Mouse (Mus musculus) embryonic facial prominence, embryonic 14.5 days (tissue): ENCODE measurements around the gene Rad9a. TPM values are rescaled to one million over a fixed set of nuclear protein-coding genes. Genes with fewer than 3 reads are reported as not detected.

Experiments
- ATAC-seq: fragments of 200-750 bp; cut with Nextera tagmentation; 2 replicates; pipeline ENCODE4 v1.8.0; 2017; ENCODE audit warnings: low read depth, moderate number of reproducible peaks, moderate TSS enrichment
- DNase-seq: peaks from one replicate; pipeline ENCODE4 v3.0.0-alpha.2; 2015; ENCODE audit warnings: low spot score
- H3K27ac ChIP-seq: fragments of 300-500 bp; sonication (generic); replicated peaks from 2 replicates; pipeline ENCODE4 v1.5.1; 2014; ENCODE audit warnings: low read depth, mild to moderate bottlenecking, low read length, moderate library complexity
- H3K27me3 ChIP-seq: fragments of 300-500 bp; sonication (generic); replicated peaks from 2 replicates; pipeline ENCODE4 v1.6.1; 2014; ENCODE audit warnings: low read length; ENCODE audit not compliant: control insufficient read depth, insufficient read depth
- H3K36me3 ChIP-seq: fragments of 300-500 bp; sonication (generic); 2 replicates; pipeline ENCODE4 v1.6.1; 2014; ENCODE audit warnings: low read length, mixed read lengths; ENCODE audit not compliant: control insufficient read depth, insufficient read depth
- H3K4me1 ChIP-seq: fragments of 300-500 bp; sonication (generic); 2 replicates; pipeline ENCODE4 v1.6.1; 2014; ENCODE audit warnings: antibody characterized with exemption, low read length; ENCODE audit not compliant: control insufficient read depth, insufficient read depth
- H3K4me2 ChIP-seq: fragments of 300-500 bp; sonication (generic); 2 replicates; pipeline ENCODE4 v1.6.1; 2014; ENCODE audit warnings: low read depth, mild to moderate bottlenecking, low read length, moderate library complexity, mixed read lengths
- H3K4me3 ChIP-seq: fragments of 300-500 bp; sonication (generic); 2 replicates; pipeline ENCODE4 v1.5.1; 2014; ENCODE audit warnings: low read depth, mild to moderate bottlenecking, low read length
- H3K9ac ChIP-seq: fragments of 300-500 bp; sonication (generic); 2 replicates; pipeline ENCODE4 v1.6.1; 2014; ENCODE audit warnings: low read depth, mild to moderate bottlenecking, low read length, moderate library complexity, mixed read lengths
- H3K9me3 ChIP-seq: fragments of 300-500 bp; sonication (generic); 2 replicates; pipeline ENCODE4 v1.6.1; 2016; ENCODE audit warnings: low read length; ENCODE audit not compliant: control insufficient read depth
- WGBS: fragments of 180-500 bp; shearing (Covaris S2); extraction: QIAGEN DNeasy Blood & Tissue Kit; methylation state at CpG from one replicate; pipeline ENCODE4 v1.1.7; 2014; 5-methylcytosine and 5-hydroxymethylcytosine counted together
- polyA plus RNA-seq: library from polyadenylated mRNA; unstranded; fragments of >200 nt; fragmentation: Nextera tagmentation; extraction: Ambion mirVana; gene quantifications from 2 replicates; pipeline ENCODE4 v1.2.1, GENCODE M21; 2014

Rad9a gene
- polyA plus RNA-seq, 1 experiment from 2014 or later = 28.9 TPM

DNA sequence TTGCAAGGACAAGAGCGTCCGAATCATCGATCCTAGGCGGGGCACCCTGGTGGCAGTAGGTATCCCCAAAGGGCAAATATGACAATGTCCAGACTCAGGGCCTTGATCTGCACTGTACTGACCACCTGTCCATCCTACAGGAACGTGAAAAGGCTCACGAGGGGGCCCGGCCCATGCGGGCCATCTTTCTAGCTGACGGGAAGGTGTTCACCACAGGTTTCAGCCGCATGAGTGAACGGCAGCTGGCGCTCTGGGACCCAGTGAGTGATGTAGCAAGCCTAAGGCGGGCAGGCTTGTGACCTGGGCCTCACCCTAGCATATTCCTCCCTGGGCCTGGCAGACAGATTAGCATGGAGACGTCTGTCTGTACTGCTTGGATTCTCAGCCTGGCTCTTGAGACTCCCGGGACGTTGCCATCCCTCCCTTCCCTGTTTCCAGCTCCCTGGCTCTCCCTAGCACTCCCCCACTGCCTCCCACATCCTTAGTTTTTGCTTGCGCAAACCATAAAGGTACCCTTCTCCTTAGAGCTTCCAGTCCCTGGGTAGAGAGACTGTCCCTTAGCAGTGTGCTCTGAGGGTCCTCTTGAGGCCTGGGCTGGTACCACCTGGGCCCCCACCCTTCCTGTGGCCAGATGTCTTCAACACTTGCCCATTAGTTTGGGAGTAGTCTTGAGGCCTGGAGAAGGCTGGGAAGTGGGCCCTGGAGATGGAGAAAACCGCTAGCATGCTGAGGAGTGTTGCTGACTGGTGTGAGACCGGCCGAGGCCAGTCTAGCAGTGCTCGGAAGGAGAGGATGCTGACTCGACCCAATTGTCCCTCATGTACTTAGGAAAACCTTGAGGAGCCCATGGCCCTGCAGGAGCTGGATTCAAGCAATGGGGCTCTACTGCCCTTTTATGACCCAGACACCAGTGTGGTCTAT is 50.6 kb downstream of the Rad9a start:
- DNase-seq (no peak), ATAC-seq (no peak)
- no peak overlapping the region for H3K27ac ChIP-seq
- no peak overlapping the region for H3K4me2 ChIP-seq
- H3K9me3 ChIP-seq = no peaks in the 10 kb centered on the region
- WGBS = 86% methylated on average over 22 of the region's 22 CpGs
- no peak overlapping the region for H3K9ac ChIP-seq
- H3K4me1 ChIP-seq = peaks cover 11% of the 10 kb centered on the region; the same call in 1 of the 2 replicates
- no peak overlapping the region for H3K4me3 ChIP-seq
- no peaks in the 10 kb centered on the region for H3K27me3 ChIP-seq
- H3K36me3 ChIP-seq = peaks cover 40% of the 10 kb centered on the region

DNA sequence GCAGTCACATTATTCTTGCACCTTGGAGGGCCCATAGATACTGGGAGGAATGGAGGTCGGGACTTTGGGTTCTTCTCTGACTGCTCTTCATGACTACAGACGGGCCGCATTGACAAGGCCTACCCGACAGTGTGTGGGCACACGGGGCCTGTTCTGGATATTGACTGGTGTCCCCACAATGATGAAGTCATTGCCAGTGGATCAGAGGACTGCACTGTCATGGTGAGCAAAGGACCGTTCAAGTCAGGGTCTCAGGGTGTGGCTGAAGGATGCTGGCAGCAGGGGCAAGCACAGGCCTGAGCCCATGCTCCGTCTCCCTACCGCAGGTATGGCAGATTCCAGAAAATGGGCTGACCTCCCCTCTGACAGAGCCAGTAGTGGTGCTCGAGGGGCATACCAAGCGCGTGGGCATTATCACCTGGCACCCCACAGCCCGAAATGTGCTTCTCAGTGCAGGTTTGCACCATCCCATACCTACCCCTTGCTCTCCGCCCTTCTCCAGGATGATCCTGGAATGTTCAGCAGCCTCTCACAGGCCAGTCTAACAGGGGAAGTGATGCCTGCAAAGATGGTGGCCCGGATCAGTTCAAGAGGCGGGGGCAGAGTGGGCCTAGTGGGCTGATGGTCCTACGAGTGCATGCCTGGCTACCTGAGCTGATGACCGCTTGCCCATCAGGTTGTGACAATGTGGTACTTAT is 51.5 kb downstream of the Rad9a start:
- H3K9ac ChIP-seq = peak overlapping the region; percentile 90; the same call in 1 of the 2 replicates
- no peak overlapping the region for H3K27ac ChIP-seq
- no peak overlapping the region for H3K4me2 ChIP-seq
- ATAC-seq (no peak), DNase-seq (no peak)
- peaks cover 11% of the 10 kb centered on the region; the same call in 1 of the 2 replicates for H3K4me1 ChIP-seq
- no peak overlapping the region for H3K4me3 ChIP-seq
- WGBS = 93% methylated on average over 16 of the region's 17 CpGs
- no peaks in the 10 kb centered on the region for H3K27me3 ChIP-seq
- peaks cover 39% of the 10 kb centered on the region for H3K36me3 ChIP-seq
- no peaks in the 10 kb centered on the region for H3K9me3 ChIP-seq

DNA sequence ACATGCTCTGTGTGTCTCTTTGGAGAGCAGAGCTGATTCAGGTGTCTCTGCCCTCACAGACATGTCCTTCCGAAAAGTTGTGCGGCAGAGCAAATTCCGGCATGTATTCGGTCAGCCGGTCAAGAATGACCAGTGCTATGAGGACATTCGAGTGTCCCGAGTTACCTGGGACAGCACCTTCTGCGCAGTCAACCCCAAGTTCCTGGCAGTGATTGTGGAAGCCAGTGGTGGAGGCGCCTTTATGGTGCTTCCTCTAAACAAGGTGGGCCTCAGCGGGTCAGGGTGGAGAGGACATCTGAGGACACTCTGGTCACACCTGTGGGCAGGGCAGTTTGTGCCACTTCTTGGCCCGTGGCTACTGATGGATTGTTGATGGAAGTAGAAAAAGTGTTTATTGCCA is 52.2 kb downstream of the Rad9a start:
- peaks cover 39% of the 10 kb centered on the region for H3K36me3 ChIP-seq
- ATAC-seq = no peak
- no peaks in the 10 kb centered on the region for H3K9me3 ChIP-seq
- no peak for DNase-seq
- peaks cover 11% of the 10 kb centered on the region; the same call in 1 of the 2 replicates for H3K4me1 ChIP-seq
- H3K27me3 ChIP-seq = no peaks in the 10 kb centered on the region
- H3K4me3 ChIP-seq = peak overlapping the region; percentile 87
- peak overlapping the region; percentile 75 for H3K4me2 ChIP-seq
- WGBS = 86% methylated on average over 11 of the region's 11 CpGs
- peak overlapping the region; percentile 90 for H3K9ac ChIP-seq
- H3K27ac ChIP-seq = no peak overlapping the region

DNA sequence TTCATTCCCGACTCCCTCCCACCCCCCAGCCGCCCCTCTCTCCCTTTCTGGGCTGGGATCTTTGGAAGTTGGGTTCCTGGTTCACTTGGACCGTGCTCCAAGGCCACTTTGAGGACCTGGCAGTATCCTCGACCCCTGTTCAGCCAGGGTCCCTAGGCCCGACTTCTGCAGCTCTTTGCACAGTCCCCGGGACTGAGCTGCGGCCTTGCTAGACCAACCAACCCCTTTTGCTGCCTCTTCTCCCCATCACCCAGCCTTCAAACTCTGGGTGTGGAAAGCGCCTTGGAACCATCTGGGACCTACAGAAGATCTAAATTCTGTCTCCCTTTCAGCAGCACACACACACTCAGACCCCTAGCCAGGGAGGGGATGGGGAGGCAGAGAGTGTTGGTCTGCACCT is 52.6 kb downstream of the Rad9a start:
- 3% methylated on average over 8 of the region's 8 CpGs for WGBS
- ATAC-seq (peak; percentile 23; the same call in 1 of the 2 replicates), DNase-seq (no peak)
- no peaks in the 10 kb centered on the region for H3K9me3 ChIP-seq
- peak overlapping the region; percentile 90 for H3K9ac ChIP-seq
- H3K4me3 ChIP-seq = peak overlapping the region; percentile 87
- H3K27ac ChIP-seq = peak overlapping the region; percentile 59
- H3K4me1 ChIP-seq = peaks cover 11% of the 10 kb centered on the region; the same call in 1 of the 2 replicates
- no peaks in the 10 kb centered on the region for H3K27me3 ChIP-seq
- peaks cover 36% of the 10 kb centered on the region for H3K36me3 ChIP-seq
- peak overlapping the region; percentile 75 for H3K4me2 ChIP-seq

DNA sequence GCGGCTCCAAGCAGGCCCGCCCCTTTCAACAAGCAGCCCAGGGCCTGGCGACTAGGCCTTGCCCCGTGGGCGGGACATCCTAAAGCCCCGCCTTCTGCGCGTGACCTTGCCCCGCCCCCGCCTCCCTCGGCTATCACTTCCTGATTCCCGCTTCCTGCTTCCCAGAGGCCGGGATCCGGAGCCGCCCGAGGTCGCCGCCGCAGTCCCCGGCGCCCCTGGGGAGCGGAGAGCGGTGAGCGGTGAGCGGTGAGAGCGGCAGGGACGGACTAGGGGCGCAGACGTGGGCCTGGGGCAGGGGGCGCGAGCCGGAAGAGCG is 53.0 kb downstream of the Rad9a start, which contains the start of gene Coro1b:
Coro1b (plus strand) TSS at position 129 of the 316 bp plus-strand sequence.
- Histone ChIP-seq H3K9ac (peak within 1 kb of the TSS; percentile 90), H3K36me3 (peaks cover 33% of the 10 kb centered on the region), H3K4me3 (peak within 1 kb of the TSS; percentile 87), H3K27ac (peak within 1 kb of the TSS; percentile 59), H3K4me2 (peak within 1 kb of the TSS; percentile 75), H3K27me3 (no peaks in the 10 kb centered on the region), H3K9me3 (no peaks in the 10 kb centered on the region), H3K4me1 (peaks cover 11% of the 10 kb centered on the region; the same call in 1 of the 2 replicates)
- 0% methylated on average over 15 of the region's 33 CpGs for WGBS
- peak; percentile 96 for DNase-seq
- peak; percentile 97 for ATAC-seq

DNA sequence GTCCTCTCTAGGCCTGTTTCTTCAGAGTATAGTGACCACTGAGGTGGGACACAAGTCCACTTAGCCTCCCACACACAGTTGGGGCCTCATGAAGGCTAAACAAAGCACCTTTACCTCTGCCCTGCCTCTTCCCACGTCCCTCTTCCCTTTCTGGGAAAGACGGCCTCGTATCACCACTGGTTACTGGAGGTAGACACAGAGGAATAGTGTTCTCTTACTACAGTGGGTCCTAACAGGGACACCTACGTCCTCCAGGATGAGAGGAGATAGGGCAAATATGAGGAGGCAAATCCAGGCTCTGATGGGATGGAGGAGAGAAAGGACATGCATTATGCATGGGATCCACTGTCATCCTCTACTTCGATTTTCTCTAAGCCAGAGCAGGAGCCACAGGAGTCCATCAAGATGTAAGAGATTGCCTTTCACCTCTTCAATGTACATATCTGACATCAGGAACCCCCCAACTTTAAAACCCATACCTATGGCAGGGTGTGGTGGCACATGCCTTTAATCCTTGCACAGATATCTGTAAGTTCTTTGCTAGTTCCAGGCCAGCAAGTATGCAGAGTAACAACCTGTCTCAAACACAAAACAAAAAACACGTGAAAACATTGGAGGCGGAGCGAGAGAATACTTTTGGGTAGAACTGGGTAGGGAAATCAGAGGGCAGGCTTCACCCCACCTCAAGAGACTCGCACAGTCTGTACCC is 53.5 kb downstream of the Rad9a start:
- Histone ChIP-seq H3K27me3 (no peaks in the 10 kb centered on the region), H3K9me3 (no peaks in the 10 kb centered on the region), H3K9ac (peak overlapping the region; percentile 90), H3K4me1 (peaks cover 11% of the 10 kb centered on the region; the same call in 1 of the 2 replicates), H3K4me2 (peak overlapping the region; percentile 75), H3K36me3 (peaks cover 28% of the 10 kb centered on the region), H3K27ac (peak overlapping the region; percentile 44; the same call in 1 of the 2 replicates), H3K4me3 (peak overlapping the region; percentile 87)
- ATAC-seq (no peak), DNase-seq (no peak)
- 32% methylated on average over 9 of the region's 9 CpGs for WGBS

DNA sequence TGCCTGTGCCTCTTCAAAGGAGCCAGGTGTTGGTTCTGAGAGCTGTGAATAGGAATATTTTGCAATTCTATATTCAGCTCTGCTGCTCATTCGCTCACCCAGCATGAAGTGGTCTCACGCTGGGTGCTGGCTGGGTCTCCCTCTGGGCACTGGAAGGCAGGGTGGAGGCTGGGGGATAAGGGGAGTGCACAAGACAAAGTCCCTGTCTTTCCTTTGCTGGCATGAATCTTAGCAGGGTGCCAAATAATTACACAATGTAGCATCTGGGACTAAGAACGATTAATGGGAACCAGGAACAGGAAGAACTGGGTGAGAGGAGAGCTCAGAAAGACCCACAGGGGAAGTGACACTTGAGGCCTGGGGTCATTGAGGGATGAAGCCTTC is 54.4 kb downstream of the Rad9a start:
- Histone ChIP-seq H3K36me3 (peaks cover 19% of the 10 kb centered on the region), H3K27ac (no peak overlapping the region), H3K9ac (no peak overlapping the region), H3K27me3 (no peaks in the 10 kb centered on the region), H3K4me2 (no peak overlapping the region), H3K4me3 (no peak overlapping the region), H3K9me3 (no peaks in the 10 kb centered on the region), H3K4me1 (peaks cover 11% of the 10 kb centered on the region; the same call in 1 of the 2 replicates)
- 49% methylated on average over 3 of the region's 3 CpGs for WGBS
- ATAC-seq (no peak), DNase-seq (no peak)

DNA sequence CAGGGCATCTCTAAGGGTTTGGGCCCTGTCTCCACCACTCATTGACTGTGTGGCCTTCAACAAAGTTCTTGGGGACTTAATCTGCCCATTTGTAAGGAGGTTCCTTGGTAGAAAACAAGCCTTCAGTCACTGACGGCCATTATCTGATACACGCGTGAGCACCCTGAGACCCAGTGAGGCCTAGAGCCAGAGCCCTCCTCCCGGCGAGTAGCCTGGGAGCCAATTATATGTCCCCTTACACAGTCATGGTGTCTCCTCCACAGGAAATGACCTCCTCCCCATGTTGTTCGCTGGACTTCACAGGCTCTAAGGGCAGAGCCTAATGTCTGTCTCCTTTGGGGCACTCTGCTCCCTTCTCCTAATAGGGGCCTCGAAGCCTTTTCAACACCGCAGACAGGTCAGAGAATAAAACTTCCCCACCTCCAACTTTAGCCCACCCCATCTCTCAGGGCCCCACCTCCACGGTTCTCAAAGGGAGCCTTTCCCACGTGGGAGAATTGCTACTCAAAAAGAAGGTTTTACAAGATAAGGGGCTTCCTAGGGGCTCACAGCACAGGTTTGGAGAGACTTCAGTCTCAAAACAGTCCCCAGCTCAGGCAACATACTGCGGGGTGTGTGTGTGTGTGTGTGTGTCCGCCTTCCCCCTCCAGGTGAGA is 55.0 kb downstream of the Rad9a start:
- Histone ChIP-seq H3K9me3 (no peaks in the 10 kb centered on the region), H3K9ac (no peak overlapping the region), H3K4me3 (no peak overlapping the region), H3K4me2 (no peak overlapping the region), H3K4me1 (peaks cover 11% of the 10 kb centered on the region; the same call in 1 of the 2 replicates), H3K36me3 (peaks cover 17% of the 10 kb centered on the region), H3K27ac (no peak overlapping the region), H3K27me3 (no peaks in the 10 kb centered on the region)
- WGBS = 59% methylated on average over 12 of the region's 12 CpGs
- ATAC-seq (no peak), DNase-seq (no peak)
